Mouse (Mus musculus) gastrocnemius, postnatal 36 days (tissue): ENCODE results near the gene Ccno. TPM values are rescaled to one million over a fixed set of nuclear protein-coding genes. Genes with fewer than 3 reads are reported as not detected.
"Not testable (repeated sequence)": the region's sequence is repeated elsewhere in the genome, so short reads cannot be mapped to it uniquely, and the experiment has no call there.

Experiments used
- DNase-seq, 2 experiments: peaks; one replicate each; pipeline ENCODE4 v3.0.0; 2022
- intact Hi-C: fragments of 180-260 bp; cut with DNase I; formaldehyde crosslinking; loops from one replicate; pipeline ENCODE4 v1.15.1; 2025
- total RNA-seq, 2 experiments: library from RNA; stranded (reverse); gene quantifications; 2 replicates each; pipeline ENCODE4 v1.2.3; 2021

The Ccno gene
- total RNA-seq, 2 experiments from 2014 or later: not detected

GRCm38 (mm10) chr13:112998427-112999201 is 11.0 kb downstream of the Ccno start:
- intact Hi-C loops: loop anchor here (5.0 kb wide), 1 partner anchor 34 kb away; no protein-coding TSS in a partner anchor
- DNase-seq: no peak

GRCm38 (mm10) chr13:113000090-113000489 is 12.5 kb downstream of the Ccno start:
- intact Hi-C loops: no loop called here

DNA sequence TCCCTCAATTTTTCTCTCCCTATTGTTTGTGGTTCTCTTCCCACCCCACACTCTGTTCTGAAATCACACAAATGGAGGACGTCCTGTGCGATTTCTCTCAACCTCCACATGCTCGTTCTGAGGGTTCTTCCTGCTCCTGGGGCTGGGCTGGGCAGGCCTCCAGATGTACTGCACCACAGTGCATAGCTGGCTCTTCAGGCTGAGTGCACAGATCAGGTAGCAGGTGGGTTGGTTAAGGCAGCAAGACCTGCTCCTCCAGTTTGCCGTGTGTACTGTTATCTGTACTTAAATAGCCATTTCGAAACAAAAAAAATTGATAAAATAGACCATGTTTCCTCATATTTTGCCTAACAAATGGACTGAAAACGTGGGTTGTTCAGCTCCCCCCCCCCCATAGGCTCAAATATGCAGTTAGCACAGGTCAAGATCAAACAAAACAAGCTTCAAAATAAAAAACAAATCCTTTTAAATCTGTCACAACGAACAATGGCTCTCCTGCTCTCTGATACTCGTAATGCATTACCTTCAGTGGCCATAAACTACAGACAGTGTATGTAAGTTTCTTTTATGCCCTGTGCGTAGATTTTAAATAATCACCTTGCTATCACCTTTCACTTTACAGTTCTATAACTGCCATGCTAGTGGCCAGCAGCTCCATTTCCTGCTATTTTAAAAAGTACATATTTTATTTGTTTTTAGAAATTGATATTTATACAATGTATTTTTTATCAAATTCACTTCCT is 13.1 kb downstream of the Ccno start:
- intact Hi-C loops: no loop called here
- DNase-seq: no peak

More at GRCm38 (mm10) chr13:113000090-113000489, 12.5 kb downstream of the Ccno start:
- DNase-seq: no peak

DNA sequence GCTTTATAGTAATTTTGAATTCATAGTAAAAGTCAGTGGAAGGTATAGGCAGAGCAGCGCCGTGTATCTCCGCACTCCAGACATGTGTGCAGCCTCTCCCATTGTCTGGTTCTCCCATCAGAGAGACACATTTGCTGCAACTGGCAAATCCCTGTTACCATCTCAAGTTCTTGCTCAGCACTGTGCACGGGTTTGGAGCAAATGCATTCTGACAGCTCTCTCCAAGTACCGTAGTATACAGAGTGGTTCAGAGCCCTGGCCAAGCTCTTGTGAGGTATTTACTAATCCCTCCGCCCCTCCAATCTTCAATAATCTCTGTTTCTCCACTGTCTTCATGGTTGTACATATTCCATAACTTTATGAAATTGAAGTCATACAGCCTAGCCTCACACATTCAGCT is 25.1 kb downstream of the Ccno start:
- intact Hi-C loops: no loop called here
- DNase-seq: no peak

DNA sequence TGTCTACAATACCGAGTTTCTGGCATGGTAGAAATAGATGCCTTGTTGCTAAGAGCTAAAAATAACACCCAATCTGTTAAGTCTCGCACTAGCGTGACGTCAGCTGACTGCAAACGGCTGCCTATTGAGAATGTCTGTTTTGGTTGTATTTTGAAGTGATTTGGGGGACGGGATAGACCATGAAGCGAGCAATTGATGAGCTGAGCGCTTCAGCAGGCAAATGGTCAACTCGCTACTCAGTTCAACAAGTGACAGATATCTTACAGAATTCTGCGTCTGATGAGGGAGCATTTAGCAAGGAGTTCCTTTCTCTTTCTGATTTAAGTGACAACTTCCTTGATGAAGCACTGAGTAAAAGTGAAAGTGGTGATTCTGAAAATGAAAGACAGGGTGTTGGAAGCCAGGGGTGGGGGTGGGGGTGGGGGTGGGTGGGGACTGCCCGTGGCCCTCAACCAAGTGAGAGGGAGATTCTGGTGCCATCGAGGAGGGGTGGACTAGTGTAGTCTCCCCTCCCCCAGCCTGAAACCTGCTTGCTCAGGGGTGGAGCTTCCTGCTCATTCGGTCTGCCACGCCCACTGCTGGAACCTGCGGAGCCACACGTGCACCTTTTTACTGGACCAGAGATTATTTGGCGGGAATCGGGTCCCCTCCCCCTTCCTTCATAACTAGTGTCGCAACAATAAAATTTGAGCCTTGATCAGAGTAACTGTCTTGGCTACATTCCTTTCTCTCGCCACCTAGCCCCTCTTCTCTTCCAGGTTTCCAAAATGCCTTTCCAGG is 25.8 kb downstream of the Ccno start:
- DNase-seq, intact Hi-C loops: not testable (repeated sequence)

- no peak for DNase-seq
- intact Hi-C loops: no loop called here
These were observed 33.9 kb downstream of the Ccno start for GRCm38 (mm10) chr13:113021521-113021920.

- intact Hi-C loops: no loop called here
- DNase-seq: no peak
These were observed 34.9 kb downstream of the Ccno start for GRCm38 (mm10) chr13:113022467-113022866.

DNA sequence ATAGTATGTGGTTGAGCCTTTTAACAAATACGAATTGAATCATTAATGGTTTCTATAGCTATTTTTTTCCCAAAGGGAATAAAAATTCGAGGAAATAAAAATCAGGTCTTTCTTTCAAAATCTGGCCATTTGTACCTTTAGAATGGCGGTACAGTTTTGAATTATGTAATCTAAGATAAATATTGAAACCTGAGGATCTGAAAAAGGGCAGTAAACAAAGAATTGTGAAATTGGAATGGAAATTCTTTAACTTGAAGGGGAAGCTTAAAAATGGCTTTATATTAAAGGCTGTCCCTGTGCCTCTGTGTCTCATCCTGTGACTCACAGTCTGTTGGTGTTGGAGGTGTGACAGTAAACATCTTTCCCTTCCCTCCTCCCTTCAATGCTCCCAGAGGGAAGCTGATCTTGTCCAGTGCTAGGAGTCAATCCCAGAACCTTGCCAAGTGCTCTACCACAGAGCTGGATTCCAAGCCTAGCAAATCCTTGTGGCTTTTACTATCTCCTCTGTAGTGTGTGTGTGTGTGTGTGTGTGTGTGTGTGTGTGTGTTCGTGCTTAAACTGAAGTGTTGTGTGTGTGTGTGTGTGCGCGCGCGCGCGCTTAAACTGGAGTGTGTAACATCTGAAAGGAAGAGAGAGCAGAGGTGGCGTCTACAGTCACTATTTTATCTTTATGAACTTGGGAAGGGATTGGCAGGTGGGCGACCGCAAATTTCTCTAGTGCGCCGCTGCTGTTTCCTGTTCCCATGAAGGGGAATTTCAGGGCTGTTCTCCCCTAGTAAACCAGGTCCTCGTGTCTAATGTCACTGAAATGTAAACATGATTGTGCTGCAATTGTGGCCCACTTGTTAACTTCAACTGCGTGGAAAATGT is 35.9 kb downstream of the Ccno start:
- DNase-seq: no peak

DNA sequence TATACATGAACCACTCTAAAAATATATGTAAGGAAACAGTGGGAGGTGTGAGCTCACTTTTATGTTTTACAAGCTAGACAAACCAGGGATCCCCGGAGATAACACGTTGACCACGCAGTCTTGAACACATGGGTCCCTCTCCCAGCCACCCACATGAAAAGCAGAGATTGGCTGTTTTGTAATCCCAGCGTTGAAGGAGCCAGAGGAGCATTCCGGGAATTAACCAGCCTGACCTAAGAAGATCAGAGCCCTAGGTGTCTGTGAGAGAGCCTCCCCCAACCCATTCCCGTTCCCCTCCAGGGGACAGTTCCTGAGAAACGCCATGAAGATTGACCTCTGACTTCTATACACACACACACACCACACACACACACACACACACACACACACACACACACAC is 43.7 kb downstream of the Ccno start:
- no peak for DNase-seq
- intact Hi-C loops: loop anchor here (5.0 to 10.0 kb wide), 3 partner anchors 34 to 97 kb away; no protein-coding TSS in a partner anchor

More for the DNA sequence above, 35.9 kb downstream of the Ccno start:
- intact Hi-C loops: no loop called here

- intact Hi-C loops: loop anchor here (5.0 to 10.0 kb wide), 3 partner anchors 35 to 97 kb away; no protein-coding TSS in a partner anchor
These were observed 44.4 kb downstream of the Ccno start for GRCm38 (mm10) chr13:113031792-113032571.

DNA sequence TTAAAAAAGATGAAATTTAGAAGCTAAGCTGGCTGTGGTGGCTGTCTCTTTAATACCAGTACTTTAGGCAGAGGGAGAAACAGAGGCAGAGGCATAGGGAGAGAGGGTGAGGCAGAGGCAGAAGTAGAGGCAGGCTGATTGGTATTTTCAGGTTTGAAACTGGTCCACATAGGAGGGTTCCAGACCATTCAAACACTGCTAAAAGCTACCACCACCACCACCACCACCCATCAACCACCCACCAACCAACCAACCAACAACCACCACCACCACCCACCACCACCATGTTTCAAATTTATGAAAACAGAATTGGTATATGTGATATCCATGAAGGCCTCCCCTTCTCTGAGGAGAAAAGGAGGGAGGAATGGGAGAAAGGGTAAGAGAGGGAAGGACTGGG is 45.2 kb downstream of the Ccno start:
- no peak for DNase-seq
- intact Hi-C loops: loop anchor here (5.0 to 10.0 kb wide), 3 partner anchors 36 to 98 kb away; no protein-coding TSS in a partner anchor

More at GRCm38 (mm10) chr13:113031792-113032571, 44.4 kb downstream of the Ccno start:
- no peak for DNase-seq

DNA sequence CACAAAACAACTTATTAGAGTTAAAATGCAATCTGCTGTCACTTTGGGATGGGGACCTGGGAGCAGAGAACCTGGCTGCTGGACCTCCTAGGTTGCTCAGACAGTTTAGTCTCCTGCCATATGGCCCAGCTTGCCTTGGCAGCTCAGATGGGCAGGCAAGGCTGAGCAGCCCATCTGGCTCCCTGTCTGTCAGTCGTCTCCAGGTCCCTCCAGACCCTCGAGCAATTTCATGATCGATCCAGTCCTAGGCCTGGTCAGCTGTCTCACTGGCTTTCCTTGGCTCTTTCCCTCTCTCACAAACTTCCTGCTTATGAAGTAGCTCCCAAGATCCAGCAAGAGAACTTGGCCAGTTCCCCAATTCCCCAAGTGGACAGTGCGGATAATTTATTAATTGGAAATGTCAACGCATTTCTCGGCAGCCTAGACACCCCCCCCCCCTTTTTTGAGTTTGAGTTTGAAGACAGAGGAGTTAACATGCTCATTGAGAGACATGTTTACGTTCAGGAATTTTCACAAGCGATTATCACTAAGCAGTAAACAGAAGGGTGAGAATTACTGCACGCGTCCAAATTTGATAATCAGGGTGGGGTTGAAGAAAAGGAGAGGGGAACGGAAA is 46.8 kb downstream of the Ccno start:
- DNase-seq: no peak
- intact Hi-C loops: loop anchor here (5.0 to 10.0 kb wide), 3 partner anchors 37 to 100 kb away; no protein-coding TSS in a partner anchor

- DNase-seq: peak; percentile 6 to 21
- intact Hi-C loops: loop anchor here (5.0 to 10.0 kb wide), 4 partner anchors 38 to 363 kb away; no protein-coding TSS in a partner anchor
These were observed 47.4 kb downstream of the Ccno start, which contains the start of gene Cdc20b for GRCm38 (mm10) chr13:113034950-113035421. TSS of gene Cdc20b (plus strand) at chr13:113035111.

DNA sequence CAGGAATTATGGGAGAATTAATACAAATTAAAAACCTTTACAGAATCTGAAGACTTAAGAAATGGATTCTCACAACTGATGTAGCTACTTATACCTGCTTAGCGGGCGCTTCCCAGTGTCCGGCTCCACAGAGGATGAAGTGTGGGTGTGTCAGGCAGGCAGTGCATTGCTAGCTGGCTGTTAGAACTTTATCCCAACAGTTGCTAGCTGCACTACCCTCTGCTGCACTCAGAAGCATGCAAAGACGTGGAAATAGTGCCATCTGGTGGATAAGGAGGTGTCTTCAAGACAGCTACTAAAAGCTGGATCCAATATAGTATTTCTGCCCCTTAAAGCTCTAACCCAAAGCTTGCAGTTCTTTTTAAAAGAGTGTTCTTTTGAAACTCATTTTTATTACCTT is 48.2 kb downstream of the Ccno start:
- intact Hi-C loops: loop anchor here (5.0 to 10.0 kb wide), 3 partner anchors 61 to 364 kb away; no protein-coding TSS in a partner anchor
- peak; percentile 16 to 49 for DNase-seq
